In the genomic region with DNA sequence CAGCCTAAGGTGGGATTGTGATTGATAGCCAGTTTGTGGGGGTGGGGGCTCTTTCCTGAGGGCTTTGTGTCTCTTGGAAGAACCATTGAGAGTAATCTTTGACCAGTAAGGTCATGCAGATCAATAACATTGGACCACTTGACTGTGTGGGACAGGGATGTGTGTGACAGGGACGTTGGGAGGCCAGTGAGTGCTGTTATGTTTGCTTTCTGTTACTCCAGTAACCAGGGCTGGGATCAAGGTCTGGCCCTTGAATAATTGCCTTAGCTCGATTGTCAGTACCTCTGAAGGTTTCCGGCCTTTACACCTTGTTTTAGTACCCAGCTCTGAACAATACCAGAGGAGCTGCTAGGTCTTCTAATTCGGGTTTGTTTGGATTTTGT, we compare ENCODE assay signal across 16 mouse cellular contexts. TPM values are rescaled to one million over a fixed set of nuclear protein-coding genes. Genes with fewer than 3 reads are reported as not detected.
A peak's percentile ranks its signal among the peaks of the same experiment; 100 is the strongest.
DNase-seq lines count a peak whose midpoint lies in the region; ATAC-seq lines count a peak whose summit lies in the region.
"Had no signal": no experiment of that assay in that cellular context is flagged by ENCODE, and none has a peak within 500 bp of the region (broad histone marks: within the 10 kb centered on the region; RNA-seq: fewer than 3 reads in every experiment).

No protein-coding gene starts in this region.

- peaks cover 26% of the 10 kb centered on the region for H3K4me1 ChIP-seq in heart, embryonic 11.5 days (ENCODE audit: control insufficient read depth, insufficient read depth, low read length)
- H3K4me1 ChIP-seq in liver, embryonic 13.5 days (replicated peaks), result peaks cover 6% of the 10 kb centered on the region; the same call in 1 of the 2 replicates
- no peaks in the 10 kb centered on the region for H3K4me1 ChIP-seq in intestine, embryonic 15.5 days (replicated peaks)
- 0 out of 2 replicates have a peak, but pooled peaks cover 3% of the 10 kb centered on the region for H3K4me1 ChIP-seq in stomach, embryonic 14.5 days (ENCODE audit: control insufficient read depth, insufficient read depth, low read length)
- peaks cover 21% of the 10 kb centered on the region for H3K4me1 ChIP-seq in limb, embryonic 10.5 days

- no peaks in the 10 kb centered on the region for H3K36me3 ChIP-seq in heart, embryonic 11.5 days (ENCODE audit: control insufficient read depth, insufficient read depth, low read length)
- H3K36me3 ChIP-seq in liver, embryonic 13.5 days, result no peaks in the 10 kb centered on the region
- H3K36me3 ChIP-seq in intestine, embryonic 15.5 days, result no peaks in the 10 kb centered on the region
- H3K36me3 ChIP-seq in stomach, embryonic 14.5 days (ENCODE audit: control insufficient read depth, insufficient read depth, low read length), result no peaks in the 10 kb centered on the region
- no peaks in the 10 kb centered on the region for H3K36me3 ChIP-seq in limb, embryonic 10.5 days
- H3K36me3 ChIP-seq: embryonic facial prominence, embryonic 12.5 days had no signal

- DNase-seq in heart, adult 11 months, result no peak
- no peak for DNase-seq in liver, embryonic 13.5 days
- no peak for DNase-seq in liver
- DNase-seq in limb, embryonic 10.5 days (ENCODE audit: low spot score), result no peak
- DNase-seq: adrenal gland, postnatal 14 days; cerebellum, adult 11-12 months; cerebellum, postnatal 25 days; gastrocnemius, postnatal 10 days had no signal

- 44% methylated on average over 4 of the region's 4 CpGs for WGBS in heart, embryonic 11.5 days (ENCODE audit: insufficient replicate concordance)
- WGBS in liver, embryonic 13.5 days (ENCODE audit: insufficient replicate concordance), result 46% methylated on average over 4 of the region's 4 CpGs
- WGBS in intestine, embryonic 15.5 days, result 43% methylated on average over 4 of the region's 4 CpGs
- 35% methylated on average over 4 of the region's 4 CpGs for WGBS in stomach, embryonic 14.5 days
- WGBS in limb, embryonic 10.5 days, result 52% methylated on average over 4 of the region's 4 CpGs

- H3K27me3 ChIP-seq in heart, embryonic 11.5 days (ENCODE audit: control insufficient read depth, insufficient read depth, low read length), result no peaks in the 10 kb centered on the region
- no peaks in the 10 kb centered on the region for H3K27me3 ChIP-seq in liver, embryonic 13.5 days
- H3K27me3 ChIP-seq in intestine, embryonic 15.5 days (replicated peaks), result no peaks in the 10 kb centered on the region
- no peaks in the 10 kb centered on the region for H3K27me3 ChIP-seq in stomach, embryonic 14.5 days (ENCODE audit: control insufficient read depth, insufficient read depth, low read length)
- H3K27me3 ChIP-seq in limb, embryonic 10.5 days (ENCODE audit: low read depth, poor library complexity, severe bottlenecking), result peaks cover 6% of the 10 kb centered on the region; the same call in 1 of the 2 replicates
- H3K27me3 ChIP-seq: embryonic facial prominence, embryonic 12.5 days had no signal

- no peak overlapping the region for H3K4me3 ChIP-seq in heart, embryonic 11.5 days (ENCODE audit: low read depth, low read length)
- no peak overlapping the region for H3K4me3 ChIP-seq in liver, embryonic 13.5 days (replicated peaks)
- H3K4me3 ChIP-seq in intestine, embryonic 15.5 days (replicated peaks), result no peak overlapping the region
- H3K4me3 ChIP-seq in stomach, embryonic 14.5 days (ENCODE audit: low read depth, low read length), result no peak overlapping the region
- H3K4me3 ChIP-seq in limb, embryonic 10.5 days, result no peak overlapping the region
- H3K4me3 ChIP-seq: embryonic facial prominence, embryonic 12.5 days had no signal

- no peak overlapping the region for H3K9ac ChIP-seq in heart, embryonic 11.5 days (ENCODE audit: low read depth, low read length)
- H3K9ac ChIP-seq in liver, embryonic 13.5 days, result no peak overlapping the region
- H3K9ac ChIP-seq in intestine, embryonic 15.5 days, result no peak overlapping the region
- H3K9ac ChIP-seq in stomach, embryonic 14.5 days (replicated peaks; ENCODE audit: low read depth, low read length), result no peak overlapping the region
- H3K9ac ChIP-seq: embryonic facial prominence, embryonic 12.5 days; liver, embryonic 14.5 days had no signal

- ATAC-seq in heart, embryonic 11.5 days (replicated peaks; ENCODE audit: insufficient number of reproducible peaks, low FRiP score, low TSS enrichment), result no peak
- ATAC-seq in liver, embryonic 13.5 days (ENCODE audit: low read depth), result peak; percentile 29; the same call in 1 of the 2 replicates
- ATAC-seq in intestine, embryonic 15.5 days, result peak; percentile 66
- 0 out of 2 replicates have a peak, but pooled peaks have one; percentile 48 for ATAC-seq in stomach, embryonic 14.5 days (ENCODE audit: insufficient number of reproducible peaks, insufficient read depth, low FRiP score, low read depth)
- ATAC-seq: activated CD4-positive, CD25-positive, alpha-beta regulatory T cell, adult 4 months had no signal

- H3K27ac ChIP-seq in heart, embryonic 11.5 days (ENCODE audit: low read depth, low read length), result peak overlapping the region; percentile 41
- no peak overlapping the region for H3K27ac ChIP-seq in liver, embryonic 13.5 days
- no peak overlapping the region for H3K27ac ChIP-seq in intestine, embryonic 15.5 days
- no peak overlapping the region for H3K27ac ChIP-seq in stomach, embryonic 14.5 days (ENCODE audit: low read length)
- no peak overlapping the region for H3K27ac ChIP-seq in limb, embryonic 10.5 days
- H3K27ac ChIP-seq: embryonic facial prominence, embryonic 12.5 days; liver, embryonic 14.5 days had no signal

- no peak overlapping the region for H3K4me2 ChIP-seq in heart, embryonic 11.5 days
- no peak overlapping the region for H3K4me2 ChIP-seq in liver, embryonic 13.5 days
- no peak overlapping the region for H3K4me2 ChIP-seq in intestine, embryonic 15.5 days (replicated peaks)
- no peak overlapping the region for H3K4me2 ChIP-seq in stomach, embryonic 14.5 days (replicated peaks; ENCODE audit: low read depth, low read length)
- H3K4me2 ChIP-seq: embryonic facial prominence, embryonic 12.5 days had no signal

- H3K9me3 ChIP-seq in heart, embryonic 11.5 days (replicated peaks; ENCODE audit: control insufficient read depth, low read length), result no peaks in the 10 kb centered on the region
- H3K9me3 ChIP-seq in liver, embryonic 13.5 days (replicated peaks), result no peaks in the 10 kb centered on the region
- no peaks in the 10 kb centered on the region for H3K9me3 ChIP-seq in intestine, embryonic 15.5 days
- H3K9me3 ChIP-seq in stomach, embryonic 14.5 days (ENCODE audit: control insufficient read depth, low read depth, low read length), result no peaks in the 10 kb centered on the region
- no peaks in the 10 kb centered on the region for H3K9me3 ChIP-seq in limb, embryonic 10.5 days (replicated peaks)
- H3K9me3 ChIP-seq: embryonic facial prominence, embryonic 12.5 days had no signal

RNA-seq across cellular contexts. Expression of gene Pdlim5, which starts 39.3 kb away (rescaled TPM):
- 240 and 257 TPM in 2 replicates for polyA plus RNA-seq in heart, embryonic 11.5 days (2014; fragmentation: Nextera tagmentation; extraction: Ambion mirVana)
- 11.0 and 12.4 TPM in 2 replicates for polyA plus RNA-seq in liver, embryonic 13.5 days (2015; fragmentation: Nextera tagmentation; extraction: Ambion mirVana)
- 28.8 and 29.0 TPM in 2 replicates for polyA plus RNA-seq in intestine, embryonic 15.5 days (2015; fragmentation: Nextera tagmentation; extraction: Ambion mirVana)
- 49.6 and 51.1 TPM in 2 replicates for polyA plus RNA-seq in stomach, embryonic 14.5 days (2014; fragmentation: Nextera tagmentation; extraction: Ambion mirVana)
- polyA plus RNA-seq in limb, embryonic 10.5 days (2016; fragmentation: Nextera tagmentation; extraction: Ambion mirVana), result 11.9 and 14.1 TPM in 2 replicates

RNA-seq across cellular contexts. Expression of gene Gbp5, which starts 59.0 kb away (rescaled TPM):
- polyA plus RNA-seq in heart, embryonic 11.5 days (2014; fragmentation: Nextera tagmentation; extraction: Ambion mirVana), result not detected in 2 replicates
- polyA plus RNA-seq in liver, embryonic 13.5 days (2015; fragmentation: Nextera tagmentation; extraction: Ambion mirVana), result 0.03 and 0.09 TPM in 2 replicates
- 0.14 and 0.34 TPM in 2 replicates for polyA plus RNA-seq in intestine, embryonic 15.5 days (2015; fragmentation: Nextera tagmentation; extraction: Ambion mirVana)
- polyA plus RNA-seq in stomach, embryonic 14.5 days (2014; fragmentation: Nextera tagmentation; extraction: Ambion mirVana), result 0.07 TPM in 1 of 2 replicates, not detected in the other
- 0.04 TPM in 1 of 2 replicates, not detected in the other for polyA plus RNA-seq in limb, embryonic 10.5 days (2016; fragmentation: Nextera tagmentation; extraction: Ambion mirVana)
- polyA plus RNA-seq: C2C12; kidney, embryonic 16.5 days had no signal
